Mouse (Mus musculus) cortical plate, adult 2 months (tissue): ENCODE results near the gene Syk. TPM values are rescaled to one million over a fixed set of nuclear protein-coding genes. Genes with fewer than 3 reads are reported as not detected.

Source experiments
- H3K27ac ChIP-seq: fragments of 200-500 bp; 2 replicates; pipeline ENCODE4 v1.5.1; 2012; ENCODE audit warnings: low read length, control low read depth, inconsistent platforms; ENCODE audit not compliant: insufficient read depth
- H3K4me1 ChIP-seq: fragments of 200-500 bp; 2 replicates; pipeline ENCODE4 v1.6.1; 2011; ENCODE audit warnings: low read length; ENCODE audit not compliant: control insufficient read depth, insufficient read depth
- H3K4me3 ChIP-seq: fragments of 200-500 bp; 2 replicates; pipeline ENCODE4 v1.5.1; 2011; ENCODE audit warnings: mild to moderate bottlenecking, low read length, control low read depth; ENCODE audit not compliant: insufficient read depth
- CTCF ChIP-seq: fragments of 200-500 bp; IDR thresholded peaks from 2 replicates; pipeline ENCODE4 v1.5.1; 2011; ENCODE audit warnings: mild to moderate bottlenecking, control low read depth, low read length; ENCODE audit not compliant: insufficient read depth; ENCODE audit errors: extremely low read depth
- POLR2A ChIP-seq: fragments of 200-500 bp; IDR thresholded peaks from 2 replicates; pipeline ENCODE4 v1.6.1; 2011; ENCODE audit warnings: mild to moderate bottlenecking, low read length, control low read depth; ENCODE audit not compliant: insufficient read depth; ENCODE audit errors: extremely low read depth
- polyA plus RNA-seq: library from polyadenylated mRNA; depleted of rRNA; stranded (reverse); fragments of >200 nt; gene quantifications from 2 replicates; pipeline ENCODE4 v1.2.3, GENCODE M21; 2012

The Syk gene
- polyA plus RNA-seq, 1 experiment, result 3.3 TPM

DNA sequence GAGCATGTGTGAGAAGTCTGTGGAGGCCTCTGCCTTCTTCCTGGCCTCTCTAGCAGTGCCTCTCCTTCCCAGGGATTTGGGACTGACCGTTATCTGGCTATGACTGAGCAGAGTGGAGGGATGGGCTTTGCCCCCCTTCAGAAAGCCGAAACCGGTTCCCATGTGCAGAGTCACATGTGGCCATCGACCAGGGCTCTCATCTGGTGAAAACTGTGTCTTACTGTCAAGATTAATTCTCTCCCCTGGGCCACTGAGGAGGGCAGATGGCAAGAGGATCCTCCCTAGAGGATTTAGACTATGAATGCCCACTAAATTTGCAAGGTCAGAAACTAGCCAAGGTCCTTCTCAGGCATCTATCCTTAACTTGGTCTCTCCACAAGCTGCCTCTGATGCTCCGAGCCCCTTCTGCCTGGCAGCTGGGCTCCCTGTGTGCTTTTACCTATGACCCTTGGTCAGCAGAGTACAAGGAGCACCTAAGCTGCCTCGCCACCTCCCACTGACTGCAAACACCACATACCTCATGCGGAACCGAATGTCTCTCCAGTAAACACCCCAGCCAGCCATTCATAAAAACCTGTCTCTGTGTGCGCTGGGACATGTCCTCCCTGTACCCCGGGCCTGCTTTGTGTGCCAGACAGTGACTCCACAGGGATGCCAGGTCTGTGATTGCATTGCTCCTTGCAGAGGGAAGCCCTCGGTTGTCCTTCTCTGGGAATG, 65.2 kb downstream of the Syk start:
- no peaks in the 10 kb centered on the region for H3K4me1 ChIP-seq
- H3K4me3 ChIP-seq, result no peak overlapping the region
- TF ChIP-seq CTCF (no peak), POLR2A (no peak)
- H3K27ac ChIP-seq, result no peak overlapping the region

DNA sequence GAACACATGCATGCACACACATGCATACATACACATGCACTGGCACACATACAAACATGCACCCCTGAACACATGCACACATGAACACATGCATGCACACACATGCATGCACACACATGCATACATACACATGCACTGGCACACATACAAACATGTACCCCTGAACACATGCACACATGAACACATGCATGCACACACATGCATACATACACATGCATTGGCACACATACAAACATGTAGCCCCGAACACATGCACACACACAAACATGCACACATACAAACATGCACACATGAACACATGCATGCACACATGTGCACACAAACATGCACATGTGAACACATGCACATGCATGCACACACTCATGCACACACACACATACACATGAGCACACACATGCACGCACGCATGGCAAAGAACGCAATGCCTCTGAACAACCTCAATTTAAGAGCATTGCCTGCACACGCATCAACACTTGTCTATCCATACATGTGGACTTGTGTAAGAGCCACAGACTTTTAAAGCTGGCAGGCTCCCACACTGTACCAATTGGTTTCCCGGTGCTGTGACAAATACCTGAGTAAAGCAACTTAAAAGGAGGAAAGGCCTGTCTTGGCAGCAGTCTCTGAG, 66.9 kb downstream of the Syk start:
- Histone ChIP-seq H3K27ac (no peak overlapping the region), H3K4me1 (no peaks in the 10 kb centered on the region), H3K4me3 (no peak overlapping the region)
- TF ChIP-seq POLR2A, result no peak
- no peak for TF ChIP-seq CTCF

DNA sequence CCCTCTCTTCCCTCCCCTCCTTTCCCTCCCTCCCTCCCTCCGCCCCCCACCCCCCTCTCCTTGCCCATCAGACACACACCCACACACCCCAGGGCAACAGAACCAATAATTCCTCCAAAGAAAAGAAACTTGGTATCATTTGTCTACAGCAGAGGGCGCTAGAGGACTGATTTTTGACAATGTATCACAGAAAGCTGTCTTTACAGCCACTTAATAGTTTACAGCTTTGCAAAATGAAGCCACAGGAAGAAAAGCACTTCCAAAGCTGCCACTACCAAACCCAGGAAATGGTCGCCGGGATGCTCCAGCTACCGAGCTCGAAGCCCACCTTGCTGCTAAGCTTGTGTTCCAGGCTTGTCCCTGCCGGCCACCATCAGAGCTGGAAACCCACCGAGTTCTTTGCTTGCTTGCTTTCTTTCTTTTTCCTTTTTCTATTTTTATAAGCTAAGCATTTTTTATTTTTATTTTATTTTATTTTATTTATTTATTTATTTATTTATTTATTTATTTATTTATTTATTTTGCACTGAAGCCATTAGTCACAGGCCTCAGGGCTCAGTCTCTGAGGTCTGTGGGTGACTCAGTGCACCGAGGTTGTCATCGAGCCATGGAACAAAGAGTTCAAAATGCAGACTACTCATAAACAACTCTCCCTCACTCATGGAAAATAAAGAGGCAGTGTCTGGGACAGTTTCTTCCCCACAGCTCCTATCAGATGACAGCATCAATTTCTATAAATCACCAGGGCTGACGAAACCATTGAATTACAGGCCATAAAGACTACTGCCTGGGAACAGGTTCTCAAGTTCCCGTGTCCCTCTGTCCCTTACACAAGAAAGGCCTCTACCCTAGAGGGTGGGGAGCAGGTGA, 68.6 kb downstream of the Syk start:
- Histone ChIP-seq H3K4me3 (no peak overlapping the region), H3K4me1 (no peaks in the 10 kb centered on the region), H3K27ac (no peak overlapping the region)
- TF ChIP-seq CTCF, result peak; percentile 35; the same call in 1 of the 2 replicates
- TF ChIP-seq POLR2A, result no peak

DNA sequence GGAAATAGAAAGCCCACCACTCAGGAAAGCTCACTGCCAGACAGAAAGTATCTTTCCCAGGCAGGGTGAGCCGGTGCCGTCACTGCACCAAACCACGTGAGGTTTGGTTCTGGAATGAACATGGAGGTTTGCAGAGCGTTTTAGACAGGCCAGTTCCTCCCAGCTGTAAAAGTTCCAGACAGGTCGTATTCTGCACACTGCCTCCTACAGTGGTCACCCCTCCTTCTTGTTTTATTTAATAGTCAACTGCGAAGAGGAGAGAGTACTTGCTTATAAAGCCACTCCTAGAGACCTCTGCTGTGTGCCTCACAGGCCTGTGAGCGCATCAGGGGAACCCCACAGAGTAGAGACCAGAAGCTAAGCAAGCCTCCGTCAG, 69.3 kb downstream of the Syk start:
- TF ChIP-seq POLR2A (no peak), CTCF (no peak)
- H3K4me1 ChIP-seq, result no peaks in the 10 kb centered on the region
- H3K27ac ChIP-seq, result no peak overlapping the region
- H3K4me3 ChIP-seq, result no peak overlapping the region

DNA sequence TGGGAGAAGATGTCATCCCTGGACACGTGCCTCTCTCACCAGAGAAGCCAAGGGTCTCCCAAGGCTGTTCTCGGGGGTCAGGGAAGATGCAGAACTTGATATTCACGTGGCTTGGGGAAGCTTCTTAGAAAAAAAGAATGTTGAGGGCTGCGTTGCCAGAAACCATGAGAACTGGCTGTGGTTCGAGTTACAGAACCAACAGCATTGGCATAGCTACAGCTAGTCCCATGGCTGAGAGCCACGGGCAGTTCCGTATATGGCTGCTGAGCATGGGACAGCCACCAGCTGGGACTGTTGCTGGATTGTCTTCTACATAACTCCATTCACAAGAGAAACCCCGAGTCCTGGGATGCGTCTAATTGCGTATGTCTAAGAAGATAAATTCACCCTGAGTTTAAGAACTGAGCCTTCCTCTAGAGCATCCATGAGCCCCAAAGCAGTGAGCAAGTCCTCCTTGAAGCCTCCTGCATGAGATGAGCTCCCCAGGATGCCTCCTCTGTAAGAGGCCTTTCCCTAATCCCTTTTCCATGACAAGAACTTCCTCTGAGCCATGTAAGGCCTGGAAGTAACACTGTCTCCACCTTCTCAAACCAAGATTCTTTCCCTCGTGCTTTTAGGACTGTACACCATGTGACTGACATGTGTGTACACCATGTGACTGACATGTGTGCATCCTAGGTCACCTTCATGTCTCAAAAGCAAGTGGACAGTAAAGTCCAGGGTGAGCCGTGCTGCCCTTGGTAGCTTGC, 71.3 kb downstream of the Syk start:
- TF ChIP-seq POLR2A (no peak), CTCF (no peak)
- no peak overlapping the region for H3K4me3 ChIP-seq
- H3K4me1 ChIP-seq, result no peaks in the 10 kb centered on the region
- H3K27ac ChIP-seq, result no peak overlapping the region

DNA sequence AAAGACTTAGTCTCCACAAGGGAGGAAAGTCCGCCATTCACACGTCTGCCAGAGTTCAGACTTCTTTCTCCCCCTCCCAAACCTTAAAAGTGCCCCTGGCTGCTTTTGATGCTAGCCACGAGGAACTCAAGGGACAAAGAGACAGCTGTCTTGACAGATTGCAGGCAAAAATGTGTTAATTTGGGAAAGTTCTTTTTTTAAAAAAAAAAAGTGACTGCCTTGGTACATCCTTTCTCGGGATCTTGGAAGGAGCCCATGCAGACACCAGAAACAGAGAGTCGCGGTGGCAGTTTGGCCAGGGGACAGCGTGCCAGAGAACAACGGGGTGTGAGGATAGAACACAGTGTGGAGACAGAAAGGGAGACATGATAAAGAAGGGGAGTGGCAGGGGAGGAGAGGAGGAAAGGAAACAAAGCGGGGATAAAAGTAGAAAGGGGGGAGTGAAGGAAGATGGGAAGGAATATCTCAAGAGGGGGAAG, 71.9 kb downstream of the Syk start:
- Histone ChIP-seq H3K27ac (no peak overlapping the region), H3K4me3 (no peak overlapping the region), H3K4me1 (no peaks in the 10 kb centered on the region)
- no peak for TF ChIP-seq POLR2A
- no peak for TF ChIP-seq CTCF

DNA sequence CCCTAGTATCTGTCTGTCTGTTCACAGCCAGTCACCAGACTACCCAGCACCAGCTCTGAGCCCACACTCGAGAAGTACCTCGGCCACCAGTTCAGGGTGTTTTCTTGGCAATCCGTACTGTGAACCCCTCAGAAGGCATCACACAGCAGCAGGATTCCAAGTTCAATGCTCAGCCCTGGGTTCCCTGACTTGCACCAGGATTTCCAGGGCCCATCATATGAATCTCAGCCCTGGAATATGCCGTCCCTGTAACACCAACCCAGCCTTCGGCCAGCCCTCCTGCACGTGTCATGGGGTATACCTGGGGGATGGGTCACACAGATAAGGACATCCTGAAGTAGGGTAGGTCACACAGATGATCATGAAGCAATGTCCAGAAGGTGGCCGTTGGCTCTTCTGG, 75.0 kb downstream of the Syk start:
- Histone ChIP-seq H3K27ac (no peak overlapping the region), H3K4me1 (no peaks in the 10 kb centered on the region), H3K4me3 (no peak overlapping the region)
- TF ChIP-seq CTCF (no peak), POLR2A (no peak)

DNA sequence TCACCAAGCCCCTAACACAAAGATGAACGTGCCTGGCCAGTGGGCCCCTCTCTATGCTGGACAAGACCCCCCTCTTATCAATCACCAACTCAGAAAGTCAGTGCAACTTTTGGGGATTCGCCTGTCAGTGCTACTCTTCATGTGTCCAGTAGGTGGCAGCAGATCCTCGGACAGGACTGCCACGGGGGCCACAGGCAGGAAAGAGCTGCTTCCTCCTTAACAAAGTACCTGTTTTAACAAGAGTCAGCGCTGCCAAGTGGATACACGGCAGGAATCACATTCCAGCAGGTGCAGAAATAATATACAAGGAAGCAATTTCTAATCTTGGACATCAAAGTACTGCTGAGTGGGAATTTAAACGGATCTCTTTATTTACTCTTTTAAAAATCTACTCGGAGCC, 75.5 kb downstream of the Syk start:
- TF ChIP-seq CTCF, result peak; percentile 98
- no peak for TF ChIP-seq POLR2A
- H3K27ac ChIP-seq, result no peak overlapping the region
- no peak overlapping the region for H3K4me3 ChIP-seq
- no peaks in the 10 kb centered on the region for H3K4me1 ChIP-seq

DNA sequence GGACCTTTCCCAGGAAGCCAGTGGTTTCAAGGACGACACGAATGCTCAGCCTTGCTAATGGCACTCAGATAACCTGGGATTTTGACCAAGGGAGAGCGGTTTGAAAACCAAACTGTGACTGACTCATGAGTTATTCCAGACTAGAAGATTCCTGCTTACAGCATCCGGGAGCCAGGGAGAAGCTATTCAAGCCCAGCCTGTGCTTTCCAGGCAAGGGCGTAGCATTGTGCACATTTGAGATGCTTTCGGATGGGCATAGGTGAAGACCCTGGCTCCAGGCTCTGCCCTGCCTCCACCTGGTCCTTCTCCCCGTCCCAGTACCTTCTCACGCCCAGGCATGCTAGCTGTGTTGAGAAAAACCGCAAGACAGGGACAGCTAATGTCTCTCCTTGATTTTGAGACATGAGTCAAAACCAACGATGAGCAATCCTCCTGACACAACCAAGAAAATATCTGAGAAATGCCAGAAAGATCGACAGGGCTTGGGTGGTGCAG, 76.2 kb downstream of the Syk start:
- TF ChIP-seq POLR2A, result no peak
- no peak for TF ChIP-seq CTCF
- no peak overlapping the region for H3K27ac ChIP-seq
- H3K4me1 ChIP-seq, result no peaks in the 10 kb centered on the region
- H3K4me3 ChIP-seq, result no peak overlapping the region
